Mouse (Mus musculus): ENCODE measurements at regions not wholly inside any gene's neighbourhood (a gene's known extent, or its start where the extent isn't known, plus 50 kb on each side); places are given as distances from the start of the nearest gene placed in this dataset.
A peak's percentile ranks its signal among the peaks of the same experiment; 100 is the strongest.

- DNase-seq (ENCODE audit: low spot score in 2 of 2) = no peak
Measured at GRCm38 (mm10) chr17:89802148-89802547, 108.1 kb downstream of the Gm10184 start.

DNA sequence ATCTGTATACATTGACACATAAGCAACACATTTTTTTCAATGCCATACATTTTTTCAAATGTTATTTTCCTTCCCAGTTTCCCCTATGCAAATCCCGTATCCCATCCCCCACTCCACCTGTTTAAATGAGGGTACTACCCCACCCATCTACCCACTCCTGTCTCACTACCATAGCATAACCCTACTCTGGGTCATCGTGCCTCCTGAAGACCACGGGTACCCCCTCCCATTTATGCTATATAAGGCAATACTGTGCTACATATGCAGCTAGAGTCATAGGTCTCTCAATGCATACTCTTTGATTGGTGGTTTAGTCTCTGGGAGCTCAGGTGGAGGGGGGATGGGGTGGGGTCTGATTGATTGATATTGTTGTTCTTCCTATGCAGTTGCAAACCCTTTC is 132.7 kb downstream of the Gm10184 start:
- no peak for DNase-seq (ENCODE audit: low spot score in 2 of 2)

GRCm38 (mm10) chr17:89766229-89766875 is 143.9 kb downstream of the Gm10184 start:
- peak; percentile 9 to 10 for DNase-seq (ENCODE audit: low spot score in 2 of 2)

- DNase-seq (ENCODE audit: low spot score in 2 of 2) = no peak
Measured at GRCm38 (mm10) chr17:89737418-89737817, 172.8 kb downstream of the Gm10184 start.

DNA sequence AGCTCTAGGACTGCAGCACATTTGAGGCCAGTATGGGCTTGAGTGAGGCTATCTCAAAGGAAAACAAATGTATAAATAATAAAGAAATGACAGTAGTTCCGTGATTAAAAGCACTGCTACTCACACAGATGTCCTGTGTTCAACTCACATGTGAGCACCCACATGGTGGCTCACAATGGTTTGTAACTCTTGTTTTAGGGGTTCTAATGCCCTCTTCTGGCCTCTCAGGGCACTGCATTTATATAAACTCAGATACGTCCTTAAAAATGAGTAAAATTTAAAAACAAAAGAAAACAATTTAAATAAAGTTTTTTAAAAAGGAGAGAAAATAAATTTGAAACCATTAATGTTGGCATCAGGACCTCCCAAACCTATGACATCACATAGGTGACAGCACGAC is 184.7 kb downstream of the Gm10184 start:
- DNase-seq (ENCODE audit: low spot score in 2 of 2) = no peak

DNA sequence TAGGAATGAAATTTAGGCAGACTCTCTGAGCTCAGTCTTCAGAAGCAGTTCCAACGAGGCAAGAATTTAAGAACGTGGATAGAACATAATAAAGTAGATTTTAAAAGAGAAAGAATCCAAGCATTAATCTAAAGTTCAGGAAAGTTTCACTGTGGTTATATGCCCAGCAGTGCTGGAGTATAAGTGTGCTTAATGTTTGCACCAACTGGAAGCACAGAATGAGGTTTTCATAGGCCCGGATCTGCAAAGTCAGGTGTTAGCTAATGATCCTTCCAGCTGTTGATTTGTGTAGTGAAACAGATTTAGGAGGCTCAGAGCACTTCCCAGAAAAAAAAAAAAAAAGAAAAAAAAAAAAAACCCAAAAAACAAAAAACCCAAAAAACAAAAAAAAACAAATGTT is 228.5 kb downstream of the Gm10184 start:
- DNase-seq (ENCODE audit: low spot score in 2 of 2) = no peak

DNA sequence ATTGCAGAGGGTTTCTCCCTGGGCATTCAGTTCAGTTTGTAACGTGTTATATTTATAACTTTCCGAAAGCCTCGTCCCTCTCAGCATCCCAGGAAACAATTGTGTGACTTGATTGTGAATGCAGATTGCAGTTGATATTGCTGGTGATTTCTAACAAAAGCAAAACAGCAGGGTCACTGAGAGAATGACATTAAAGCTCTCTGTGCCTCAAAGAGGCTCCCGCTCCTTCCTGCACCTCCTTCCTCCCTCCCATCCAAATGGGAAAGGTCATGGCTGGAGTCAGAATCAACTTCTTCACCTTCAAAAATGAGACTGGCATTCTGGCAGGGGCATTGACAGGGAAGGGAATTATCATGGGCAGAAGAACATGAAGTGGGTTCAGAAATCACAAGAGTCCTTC is 251.9 kb downstream of the Gm10184 start:
- no peak for DNase-seq (ENCODE audit: low spot score in 2 of 2)

- DNase-seq (ENCODE audit: low spot score in 2 of 2) = no peak
Measured at GRCm38 (mm10) chr17:89656211-89656610, 254.0 kb downstream of the Gm10184 start.

DNA sequence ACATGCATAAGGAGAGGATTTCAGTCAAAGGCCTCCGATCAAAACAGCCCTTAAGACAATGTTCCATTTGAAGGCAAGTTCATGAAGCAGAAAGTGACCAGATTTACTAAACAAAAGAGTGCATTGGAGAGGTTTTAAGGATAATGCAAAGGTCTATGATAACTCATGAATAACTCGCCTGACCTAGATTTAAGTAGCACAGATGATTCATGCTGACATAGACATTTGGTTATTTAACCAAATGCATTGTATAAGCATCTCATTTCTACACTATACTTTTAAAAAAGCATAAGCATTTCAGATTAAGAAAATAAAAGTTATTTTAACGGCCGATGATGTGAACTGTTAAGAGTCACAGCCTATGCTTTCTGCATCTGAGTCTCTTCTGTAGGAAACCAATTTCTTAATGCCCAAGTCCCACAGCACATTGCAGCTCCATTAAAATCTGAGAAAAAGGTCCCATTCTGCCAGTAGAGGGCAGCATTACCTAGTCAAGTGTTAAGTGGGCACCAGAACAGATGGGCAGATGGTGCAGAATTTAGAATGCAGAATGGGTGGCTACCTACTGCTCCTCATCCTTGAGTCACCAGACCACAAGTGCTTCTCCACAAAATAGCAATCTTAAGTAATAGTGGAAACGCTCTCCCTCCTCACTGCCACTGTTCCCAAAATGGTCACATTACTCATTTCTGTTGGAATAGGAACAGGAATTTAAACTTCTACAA is 256.0 kb downstream of the Gm10184 start:
- DNase-seq (ENCODE audit: low spot score in 2 of 2) = peak in 1 of 2 experiments; percentile 1

DNA sequence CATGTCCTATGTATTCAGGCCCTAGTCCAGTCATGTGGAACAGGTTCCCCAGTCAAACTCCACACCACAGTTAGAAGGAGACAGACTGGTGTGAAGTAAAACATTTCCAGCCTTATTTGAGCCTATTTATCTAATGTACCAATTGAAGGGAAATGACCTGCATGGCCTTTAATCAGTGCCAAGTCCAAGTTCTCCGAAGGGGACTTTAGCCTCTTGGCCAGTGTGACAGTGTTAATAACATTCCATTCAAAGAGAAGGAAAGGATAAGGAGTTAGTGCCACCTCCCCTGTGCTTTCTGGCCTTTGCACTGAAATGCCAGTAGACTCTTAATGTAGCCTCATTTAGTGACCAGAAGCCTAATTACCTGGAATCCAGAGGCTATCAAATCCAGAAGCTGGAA is 264.2 kb downstream of the Gm10184 start:
- DNase-seq (ENCODE audit: low spot score in 2 of 2) = no peak
